Mouse (Mus musculus) limb, embryonic 11.5 days (tissue): ENCODE data around the gene Sstr5. TPM values are rescaled to one million over a fixed set of nuclear protein-coding genes. Genes with fewer than 3 reads are reported as not detected.

ENCODE experiments used
- ATAC-seq: fragments of 200-750 bp; cut with Nextera tagmentation; 2 replicates; pipeline ENCODE4 v1.8.0; 2017; ENCODE audit warnings: low read depth; ENCODE audit not compliant: insufficient number of reproducible peaks, low FRiP score, low TSS enrichment
- DNase-seq: peaks from one replicate; pipeline ENCODE4 v3.0.0-alpha.2; 2015; ENCODE audit warnings: low spot score
- H3K27ac ChIP-seq: fragments of 300-500 bp; sonication (generic); replicated peaks from 2 replicates; pipeline ENCODE4 v1.5.1; 2014; ENCODE audit warnings: low read depth, mild to moderate bottlenecking, low read length
- H3K27me3 ChIP-seq: fragments of 300-500 bp; sonication (generic); 2 replicates; pipeline ENCODE4 v1.6.1; 2014; ENCODE audit warnings: mild to moderate bottlenecking, low read length, mixed read lengths; ENCODE audit not compliant: control insufficient read depth, insufficient read depth
- H3K36me3 ChIP-seq: fragments of 300-500 bp; sonication (generic); 2 replicates; pipeline ENCODE4 v1.6.1; 2014; ENCODE audit warnings: mild to moderate bottlenecking, low read length, moderate library complexity, mixed read lengths; ENCODE audit not compliant: control insufficient read depth, insufficient read depth
- H3K4me1 ChIP-seq: fragments of 300-500 bp; sonication (generic); 2 replicates; pipeline ENCODE4 v1.6.1; 2014; ENCODE audit warnings: low read length, mixed read lengths; ENCODE audit not compliant: control insufficient read depth, insufficient read depth
- H3K4me2 ChIP-seq: fragments of 300-500 bp; sonication (generic); 2 replicates; pipeline ENCODE4 v1.6.1; 2014; ENCODE audit warnings: low read depth, mild to moderate bottlenecking, moderate library complexity; ENCODE audit not compliant: severe bottlenecking
- H3K4me3 ChIP-seq: fragments of 300-500 bp; sonication (generic); 2 replicates; pipeline ENCODE4 v1.5.1; 2014; ENCODE audit warnings: low read depth, low read length
- H3K9ac ChIP-seq: fragments of 300-500 bp; sonication (generic); 2 replicates; pipeline ENCODE4 v1.6.1; 2014; ENCODE audit warnings: mild to moderate bottlenecking, low read length
- H3K9me3 ChIP-seq: fragments of 300-500 bp; sonication (generic); 2 replicates; pipeline ENCODE4 v1.6.1; 2016; ENCODE audit warnings: low read length; ENCODE audit not compliant: control insufficient read depth
- WGBS: fragments of 180-500 bp; shearing (Covaris S2); extraction: QIAGEN DNeasy Blood & Tissue Kit; methylation state at CpG from one replicate; pipeline ENCODE4 v1.1.7; 2014; 5-methylcytosine and 5-hydroxymethylcytosine counted together
- polyA plus RNA-seq: library from polyadenylated mRNA; unstranded; fragments of >200 nt; fragmentation: Nextera tagmentation; extraction: Ambion mirVana; gene quantifications from 2 replicates; pipeline ENCODE4 v1.2.1, GENCODE M21; 2014

Gene Sstr5
- 0.17 TPM in 1 of 2 replicates, not detected in the other for polyA plus RNA-seq

DNA sequence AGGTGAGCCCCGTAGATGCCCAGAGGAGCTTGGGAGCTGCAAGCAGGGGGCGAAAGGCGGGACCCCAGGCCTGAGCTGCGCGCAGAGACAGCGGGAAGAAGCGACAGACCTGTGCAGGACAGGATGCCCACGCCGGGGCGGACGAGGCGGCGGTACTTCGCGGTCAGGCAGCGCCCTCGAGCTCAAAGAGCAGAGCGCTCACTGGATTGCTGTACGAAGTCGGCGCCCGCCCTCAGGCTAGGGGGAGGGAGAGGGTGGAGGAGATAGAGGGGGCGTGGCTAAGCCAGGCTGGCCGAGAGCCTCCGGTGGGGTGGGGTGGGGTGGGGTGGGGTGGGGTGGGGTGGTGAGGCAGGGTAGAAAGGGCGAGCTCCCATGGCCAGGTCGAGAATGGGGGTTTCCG, at the start of gene Sstr5:
Gene Sstr5, minus strand, starts transcription at position 276 of the 400 bp plus-strand sequence.
- no peak for ATAC-seq
- Histone ChIP-seq H3K36me3 (no peaks in the 10 kb centered on the region), H3K27ac (no peak within 1 kb of the TSS), H3K4me3 (peak within 1 kb of the TSS; percentile 20), H3K27me3 (peaks cover 25% of the 10 kb centered on the region), H3K9ac (peak within 1 kb of the TSS; percentile 38; the same call in 1 of the 2 replicates), H3K9me3 (no peaks in the 10 kb centered on the region), H3K4me1 (peaks cover 6% of the 10 kb centered on the region; the same call in 1 of the 2 replicates), H3K4me2 (peak within 1 kb of the TSS; percentile 64)
- peak; percentile 64 for DNase-seq
- WGBS = under 1% methylated on average over 22 of the region's 28 CpGs

DNA sequence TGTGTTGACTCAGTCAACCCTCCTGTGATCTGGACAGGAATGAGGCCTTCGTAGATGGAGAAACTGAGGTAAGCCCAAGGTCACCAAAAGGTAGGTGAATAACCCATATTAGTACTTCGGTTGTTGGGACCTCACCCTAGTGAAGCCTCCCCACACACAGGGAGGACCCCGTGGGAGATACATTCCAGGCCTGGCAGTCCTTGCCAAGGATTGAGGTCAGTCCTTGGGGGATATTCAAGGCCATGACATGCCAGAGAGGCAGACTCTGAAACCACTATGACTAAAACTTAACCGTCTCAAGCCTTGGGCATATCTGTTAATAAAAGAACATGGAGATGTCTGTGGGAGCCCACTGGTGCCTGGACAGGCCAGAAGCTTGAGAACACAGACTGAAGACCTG, 44.7 kb upstream of the Sstr5 start:
- 91% methylated on average over 4 of the region's 4 CpGs for WGBS
- H3K9me3 ChIP-seq = no peaks in the 10 kb centered on the region
- H3K36me3 ChIP-seq = no peaks in the 10 kb centered on the region
- no peak overlapping the region for H3K9ac ChIP-seq
- no peak overlapping the region for H3K27ac ChIP-seq
- H3K4me2 ChIP-seq = no peak overlapping the region
- no peaks in the 10 kb centered on the region for H3K4me1 ChIP-seq
- DNase-seq (no peak), ATAC-seq (no peak)
- no peaks in the 10 kb centered on the region for H3K27me3 ChIP-seq
- H3K4me3 ChIP-seq = no peak overlapping the region

DNA sequence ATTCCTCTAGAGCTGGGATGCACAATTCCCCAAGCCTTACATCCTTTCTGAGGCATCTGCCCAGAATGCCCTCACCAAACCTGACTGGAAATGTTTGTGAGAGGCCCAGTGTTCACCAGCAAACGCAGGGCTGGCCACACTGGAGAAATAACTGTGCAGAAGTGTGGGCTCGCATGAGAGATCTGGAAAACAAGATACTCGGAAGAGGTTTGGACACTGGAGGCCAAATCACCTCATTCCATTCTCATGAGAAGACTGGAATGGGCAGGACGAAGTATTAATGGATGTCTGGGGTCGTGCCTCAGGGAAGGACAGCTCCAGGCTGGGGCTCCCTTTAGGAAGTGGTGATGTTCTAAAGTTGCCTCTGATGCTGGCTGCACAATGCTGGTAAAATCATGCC, 43.6 kb upstream of the Sstr5 start:
- no peak overlapping the region for H3K9ac ChIP-seq
- ATAC-seq = no peak
- no peak overlapping the region for H3K27ac ChIP-seq

DNA sequence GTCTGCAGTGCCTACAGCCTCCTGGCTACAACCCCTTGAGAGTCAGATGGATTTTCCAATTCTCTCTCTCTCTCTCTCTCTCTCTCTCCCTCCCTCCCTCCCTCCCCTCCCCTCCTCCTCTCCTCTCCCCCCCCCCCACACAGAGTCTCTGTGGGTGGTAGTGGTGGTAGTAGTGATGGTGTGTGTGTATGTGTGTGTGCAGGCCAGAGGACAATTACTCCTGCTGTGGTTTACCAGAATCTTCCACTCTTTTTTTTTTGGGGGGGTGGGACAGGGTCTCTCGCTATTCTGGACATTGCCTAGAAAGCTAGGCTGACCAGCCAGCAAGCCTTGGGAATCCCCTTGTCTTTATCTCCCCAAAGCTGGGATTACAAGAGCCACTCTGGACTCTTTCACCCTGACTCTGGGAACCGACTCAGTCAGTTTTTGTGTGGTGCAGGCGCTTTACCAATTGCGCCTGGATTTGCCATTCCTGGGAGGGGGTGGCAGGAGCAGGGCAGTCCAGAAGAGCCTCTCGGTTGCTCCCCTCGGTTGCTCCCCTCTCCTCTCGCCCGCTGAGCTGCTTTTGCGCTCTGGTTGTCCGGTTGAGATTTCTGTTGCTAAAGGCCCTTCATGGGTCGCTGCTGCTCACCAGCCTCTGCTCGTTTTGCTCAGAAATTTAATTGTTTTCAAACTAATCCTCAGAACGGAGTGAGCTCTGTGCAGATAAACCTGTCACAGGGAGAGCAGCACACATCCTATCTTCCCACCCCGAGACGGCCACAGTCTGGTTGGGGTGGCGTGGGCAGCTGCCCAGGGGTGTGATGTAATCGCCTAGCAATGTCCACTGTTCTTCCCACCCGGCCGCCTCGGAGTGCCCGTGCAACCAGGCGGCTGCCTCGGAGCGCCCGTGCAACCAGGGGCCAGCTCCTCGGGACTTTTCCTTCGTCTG, 42.1 kb upstream of the Sstr5 start:
- Histone ChIP-seq H3K4me2 (no peak overlapping the region), H3K4me3 (no peak overlapping the region), H3K36me3 (no peaks in the 10 kb centered on the region), H3K9ac (no peak overlapping the region), H3K27ac (no peak overlapping the region), H3K27me3 (no peaks in the 10 kb centered on the region), H3K9me3 (no peaks in the 10 kb centered on the region), H3K4me1 (no peaks in the 10 kb centered on the region)
- DNase-seq (no peak), ATAC-seq (no peak)
- WGBS = 57% methylated on average over 27 of the region's 27 CpGs

More for the DNA sequence above, 43.6 kb upstream of the Sstr5 start:
- DNase-seq = no peak
- WGBS = 81% methylated on average over 5 of the region's 5 CpGs
- Histone ChIP-seq H3K27me3 (no peaks in the 10 kb centered on the region), H3K4me3 (no peak overlapping the region), H3K4me2 (no peak overlapping the region), H3K4me1 (no peaks in the 10 kb centered on the region), H3K9me3 (no peaks in the 10 kb centered on the region), H3K36me3 (no peaks in the 10 kb centered on the region)

DNA sequence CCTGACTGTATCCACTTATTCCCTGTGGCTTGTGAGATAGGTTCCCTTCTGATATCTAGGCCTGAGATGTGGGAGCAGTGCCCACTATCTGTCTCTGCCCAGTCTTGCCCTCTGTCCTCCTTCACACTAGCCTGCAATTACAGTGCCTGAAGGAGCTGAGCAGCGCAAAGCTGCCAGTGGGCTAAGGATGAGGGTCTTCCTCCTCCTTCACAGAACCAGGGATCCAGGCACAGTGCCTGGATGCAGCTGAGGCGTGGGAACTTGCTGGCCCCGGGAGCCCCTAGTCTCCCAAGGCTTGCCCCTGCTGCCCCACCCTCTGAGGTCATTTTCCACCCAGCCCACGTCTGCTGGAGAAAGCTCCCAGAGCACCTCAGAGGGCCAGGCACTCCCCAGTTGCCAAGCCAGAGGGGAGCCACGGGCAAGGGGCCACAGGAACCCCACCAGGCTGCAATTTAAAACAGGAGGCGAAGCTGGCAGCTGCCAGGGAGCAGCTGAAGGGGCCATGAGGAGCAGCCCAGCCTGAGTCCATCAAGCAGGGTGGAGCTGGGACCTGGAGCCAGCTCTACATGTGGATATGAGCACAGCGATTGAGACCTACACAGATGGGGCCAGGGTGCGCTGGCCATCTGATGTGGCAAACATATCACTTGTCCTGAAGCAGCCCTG, 33.4 kb upstream of the Sstr5 start:
- Histone ChIP-seq H3K4me3 (no peak overlapping the region), H3K9ac (no peak overlapping the region), H3K27ac (no peak overlapping the region), H3K4me2 (no peak overlapping the region), H3K9me3 (no peaks in the 10 kb centered on the region), H3K27me3 (no peaks in the 10 kb centered on the region), H3K36me3 (no peaks in the 10 kb centered on the region), H3K4me1 (no peaks in the 10 kb centered on the region)
- WGBS = 59% methylated on average over 8 of the region's 8 CpGs
- no peak for DNase-seq
- ATAC-seq = no peak

DNA sequence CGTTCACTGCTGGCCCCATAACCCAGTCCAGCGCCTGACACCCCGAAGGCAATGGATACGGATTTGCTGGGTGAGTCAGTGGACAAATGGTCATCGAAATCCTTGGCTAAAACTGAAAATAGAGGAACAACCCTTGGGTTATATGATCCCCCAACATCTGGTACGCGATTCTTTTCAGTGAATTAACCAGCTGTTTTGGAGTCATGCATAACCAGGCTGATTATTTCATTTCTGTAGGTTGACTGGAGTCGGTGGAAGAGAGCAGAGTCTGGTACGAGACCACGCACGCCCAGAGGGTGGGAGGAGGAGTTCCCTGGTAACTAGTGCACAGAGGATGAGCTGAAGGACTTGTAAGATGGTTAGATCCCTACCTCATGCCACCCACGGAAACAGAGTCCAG, 25.0 kb upstream of the Sstr5 start:
- no peak overlapping the region for H3K4me3 ChIP-seq
- H3K27ac ChIP-seq = no peak overlapping the region
- H3K9me3 ChIP-seq = no peaks in the 10 kb centered on the region
- no peak overlapping the region for H3K4me2 ChIP-seq
- ATAC-seq = no peak
- H3K9ac ChIP-seq = no peak overlapping the region
- no peak for DNase-seq
- 76% methylated on average over 12 of the region's 12 CpGs for WGBS
- no peaks in the 10 kb centered on the region for H3K27me3 ChIP-seq
- no peaks in the 10 kb centered on the region for H3K36me3 ChIP-seq
- peaks cover 8% of the 10 kb centered on the region for H3K4me1 ChIP-seq

DNA sequence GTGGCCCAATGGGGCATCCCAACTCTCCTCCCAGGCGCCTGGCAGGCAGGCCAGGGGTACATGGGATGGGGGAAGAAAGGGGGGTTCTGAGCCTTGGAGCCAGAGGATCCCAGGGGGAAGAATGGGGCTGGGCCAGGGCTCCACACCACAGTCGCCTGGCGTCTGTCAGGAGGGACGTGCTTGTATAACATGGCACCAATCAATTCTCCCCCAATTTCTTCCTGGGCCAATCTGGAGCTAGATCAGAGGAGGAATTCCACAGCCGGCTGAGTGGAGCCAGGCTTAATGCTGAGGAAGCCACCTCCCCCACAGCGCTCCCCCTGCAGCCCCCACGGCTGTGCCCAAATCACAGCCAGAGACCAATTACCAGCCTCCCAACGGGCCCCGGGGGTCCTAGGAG, 23.4 kb upstream of the Sstr5 start:
- WGBS = 13% methylated on average over 9 of the region's 9 CpGs
- no peak overlapping the region for H3K27ac ChIP-seq
- no peaks in the 10 kb centered on the region for H3K36me3 ChIP-seq
- ATAC-seq (peak; percentile 51; the same call in 1 of the 2 replicates), DNase-seq (no peak)
- H3K27me3 ChIP-seq = no peaks in the 10 kb centered on the region
- H3K4me2 ChIP-seq = peak overlapping the region; percentile 7; the same call in 1 of the 2 replicates
- no peak overlapping the region for H3K4me3 ChIP-seq
- H3K9ac ChIP-seq = no peak overlapping the region
- peaks cover 13% of the 10 kb centered on the region for H3K4me1 ChIP-seq
- no peaks in the 10 kb centered on the region for H3K9me3 ChIP-seq

DNA sequence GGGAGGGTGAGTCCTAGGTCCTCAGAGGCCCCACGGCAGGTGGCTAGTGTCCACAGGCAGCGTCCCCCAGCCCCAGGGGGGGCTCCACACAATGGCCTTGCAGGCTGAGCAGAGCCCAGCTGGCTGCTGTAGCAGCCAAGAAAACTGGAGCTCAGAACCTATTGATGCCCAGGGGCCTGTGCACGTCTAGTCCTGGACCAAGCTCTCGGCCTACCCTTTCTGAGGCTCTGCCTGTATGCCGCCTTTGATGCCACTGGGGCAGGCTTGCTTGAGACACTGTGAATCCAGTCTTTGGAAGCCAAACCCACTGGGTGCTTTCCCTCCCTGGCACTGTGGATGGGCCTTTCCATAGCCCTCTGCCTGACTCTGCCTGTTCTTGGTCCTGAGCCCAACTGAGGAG, 22.4 kb upstream of the Sstr5 start:
- no peak for ATAC-seq
- H3K9ac ChIP-seq = no peak overlapping the region

More for the DNA sequence above, 22.4 kb upstream of the Sstr5 start:
- no peaks in the 10 kb centered on the region for H3K9me3 ChIP-seq
- H3K4me2 ChIP-seq = no peak overlapping the region
- DNase-seq = no peak
- 85% methylated on average over 5 of the region's 5 CpGs for WGBS
- no peak overlapping the region for H3K27ac ChIP-seq
- no peaks in the 10 kb centered on the region for H3K36me3 ChIP-seq
- H3K4me3 ChIP-seq = no peak overlapping the region
- peaks cover 13% of the 10 kb centered on the region for H3K4me1 ChIP-seq
- no peaks in the 10 kb centered on the region for H3K27me3 ChIP-seq
